Mouse (Mus musculus) heart, adult 2 months (tissue): ENCODE measurements around the gene Runx1.

Source experiments
- CTCF ChIP-seq: fragments of 200-600 bp; IDR thresholded peaks from 2 replicates; pipeline ENCODE4 v1.8.1; 2022; ENCODE audit warnings: antibody characterized with exemption, mild to moderate bottlenecking, moderate library complexity
- POLR2A ChIP-seq: fragments of 200-500 bp; IDR thresholded peaks from 2 replicates; pipeline ENCODE4 v1.6.1; 2011; ENCODE audit warnings: mild to moderate bottlenecking, low read depth, low read length, control low read depth; ENCODE audit not compliant: insufficient read depth

DNA sequence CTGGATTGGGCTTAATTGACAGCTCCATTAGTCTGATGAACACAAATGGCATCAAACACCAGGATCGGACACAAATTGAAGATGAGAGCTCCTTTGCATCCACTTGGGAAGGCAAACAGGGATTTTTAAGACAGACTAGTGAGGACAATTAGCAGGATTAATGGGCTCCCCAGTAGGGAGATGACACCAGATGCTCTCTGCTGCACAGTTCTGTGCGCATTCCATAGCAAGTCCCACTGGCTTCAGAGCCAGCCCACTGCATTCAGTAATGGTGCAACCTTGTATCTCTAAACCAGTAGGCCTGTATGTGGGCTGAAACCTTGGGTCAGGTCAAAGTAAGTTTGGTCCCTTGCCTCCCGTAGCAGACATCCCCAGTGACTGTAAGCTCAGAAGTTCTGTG is 80.7 kb downstream of the Runx1 start:
- no peak for TF ChIP-seq CTCF
- TF ChIP-seq POLR2A, result no peak
